Mouse (Mus musculus) adrenal gland, adult (tissue): Measurements from ENCODE around the gene Anapc11.
A peak's percentile ranks its signal among the peaks of the same experiment; 100 is the strongest.
"Not testable (repeated sequence)": the region's sequence is repeated elsewhere in the genome, so short reads cannot be mapped to it uniquely, and the experiment has no call there.

Experiments
- DNase-seq, 2 experiments: peaks; one replicate each; pipeline ENCODE4 v3.0.0; 2022 to 2023; ENCODE audit warnings: low spot score in 1 of 2; ENCODE audit not compliant: inconsistent age in 2 of 2

Anapc11 gene

GRCm38 (mm10) chr11:120598283-120598989, at the start of gene Anapc11, which contains the start of gene Alyref:
TSS of gene Anapc11 (plus strand) at chr11:120598421.
TSS of gene Alyref (minus strand) at chr11:120598365.
- peak; percentile 96 to 97 for DNase-seq

GRCm38 (mm10) chr11:120548786-120549167, 49.4 kb upstream of the Anapc11 start:
- DNase-seq, result no peak

GRCm38 (mm10) chr11:120549168-120549945, 48.9 kb upstream of the Anapc11 start, which contains the start of gene Mcrip1:
TSS of gene Mcrip1 (minus strand) at chr11:120549727.
- DNase-seq, result peak; percentile 96 to 97

GRCm38 (mm10) chr11:120549986-120550809, 48.0 kb upstream of the Anapc11 start:
- peak in 1 of 2 experiments; percentile 38 for DNase-seq

GRCm38 (mm10) chr11:120550810-120551440, 47.3 kb upstream of the Anapc11 start, which contains the start of gene Ppp1r27:
TSS of gene Ppp1r27 (minus strand) at chr11:120551132.
- peak in 1 of 2 experiments; percentile 23 for DNase-seq

- no peak for DNase-seq
Measured at GRCm38 (mm10) chr11:120552736-120553135, 45.5 kb upstream of the Anapc11 start.

GRCm38 (mm10) chr11:120554834-120555233, 43.4 kb upstream of the Anapc11 start:
- DNase-seq, result peak; percentile 84 to 89

GRCm38 (mm10) chr11:120555260-120555659, 43.0 kb upstream of the Anapc11 start:
- peak; percentile 74 to 86 for DNase-seq

- DNase-seq, result not testable (repeated sequence)
Measured at GRCm38 (mm10) chr11:120558843-120559242, 39.4 kb upstream of the Anapc11 start.

GRCm38 (mm10) chr11:120560952-120561728, 37.1 kb upstream of the Anapc11 start:
- DNase-seq, result no peak

GRCm38 (mm10) chr11:120562949-120563348, 35.3 kb upstream of the Anapc11 start:
- DNase-seq, result no peak

GRCm38 (mm10) chr11:120565114-120565513, 33.1 kb upstream of the Anapc11 start:
- no peak for DNase-seq

GRCm38 (mm10) chr11:120568324-120568723, 29.9 kb upstream of the Anapc11 start:
- no peak for DNase-seq

GRCm38 (mm10) chr11:120571122-120571521, 27.1 kb upstream of the Anapc11 start:
- no peak for DNase-seq

- peak in 1 of 2 experiments; percentile 60 for DNase-seq
Measured at GRCm38 (mm10) chr11:120571754-120572416, 26.3 kb upstream of the Anapc11 start.

GRCm38 (mm10) chr11:120572417-120572751, 25.8 kb upstream of the Anapc11 start:
- DNase-seq, result no peak

- peak; percentile 100 for DNase-seq
Measured at GRCm38 (mm10) chr11:120572752-120573584, 25.3 kb upstream of the Anapc11 start, which contains the start of gene P4hb. TSS of gene P4hb (minus strand) at chr11:120573253.

- no peak for DNase-seq
Measured at GRCm38 (mm10) chr11:120573585-120574277, 24.5 kb upstream of the Anapc11 start.
